Mouse (Mus musculus): ENCODE results near the gene Pkp4.

Gene Pkp4

GRCm38 (mm10) chr2:59160605-59160963, at the start of gene Pkp4, which contains the start of gene Ccdc148:
Pkp4 (plus strand) TSS chr2:59160850.
Ccdc148 (minus strand) TSS chr2:59160683.
- peak; percentile 93 for DNase-seq (ENCODE audit: low spot score)

- DNase-seq (ENCODE audit: low spot score), result no peak
Observed at GRCm38 (mm10) chr2:59129023-59129422, 31.6 kb upstream of the Pkp4 start.

- no peak for DNase-seq (ENCODE audit: low spot score)
Observed at GRCm38 (mm10) chr2:59129821-59130220, 30.8 kb upstream of the Pkp4 start.

GRCm38 (mm10) chr2:59131044-59131443, 29.6 kb upstream of the Pkp4 start:
- DNase-seq (ENCODE audit: low spot score), result no peak

- no peak for DNase-seq (ENCODE audit: low spot score)
Observed at GRCm38 (mm10) chr2:59155428-59155827, 5.2 kb upstream of the Pkp4 start.

- no peak for DNase-seq (ENCODE audit: low spot score)
Observed at GRCm38 (mm10) chr2:59158117-59158516, 2.5 kb upstream of the Pkp4 start.

- DNase-seq (ENCODE audit: low spot score), result peak; percentile 47
Observed at GRCm38 (mm10) chr2:59159961-59160604, 567 bp upstream of the Pkp4 start.

GRCm38 (mm10) chr2:59161021-59161440, 381 bp downstream of the Pkp4 start:
- DNase-seq (ENCODE audit: low spot score), result peak; percentile 74

GRCm38 (mm10) chr2:59161441-59162284, 1.0 kb downstream of the Pkp4 start:
- peak; percentile 75 for DNase-seq (ENCODE audit: low spot score)

- DNase-seq (ENCODE audit: low spot score), result no peak
Observed at GRCm38 (mm10) chr2:59162285-59162600, 1.6 kb downstream of the Pkp4 start.

- DNase-seq (ENCODE audit: low spot score), result no peak
Observed at GRCm38 (mm10) chr2:59166976-59167375, 6.3 kb downstream of the Pkp4 start.

GRCm38 (mm10) chr2:59167830-59168229, 7.2 kb downstream of the Pkp4 start:
- DNase-seq (ENCODE audit: low spot score), result no peak

- no peak for DNase-seq (ENCODE audit: low spot score)
Observed at GRCm38 (mm10) chr2:59169572-59170207, 9.0 kb downstream of the Pkp4 start.

GRCm38 (mm10) chr2:59170208-59170589, 9.5 kb downstream of the Pkp4 start:
- no peak for DNase-seq (ENCODE audit: low spot score)

- no peak for DNase-seq (ENCODE audit: low spot score)
Observed at GRCm38 (mm10) chr2:59170593-59170992, 9.9 kb downstream of the Pkp4 start.

- no peak for DNase-seq (ENCODE audit: low spot score)
Observed at GRCm38 (mm10) chr2:59171533-59171932, 10.9 kb downstream of the Pkp4 start.

GRCm38 (mm10) chr2:59175926-59176325, 15.3 kb downstream of the Pkp4 start:
- no peak for DNase-seq (ENCODE audit: low spot score)

GRCm38 (mm10) chr2:59178191-59178590, 17.5 kb downstream of the Pkp4 start:
- DNase-seq (ENCODE audit: low spot score), result peak; percentile 19

GRCm38 (mm10) chr2:59178960-59179359, 18.3 kb downstream of the Pkp4 start:
- DNase-seq (ENCODE audit: low spot score), result no peak

- DNase-seq (ENCODE audit: low spot score), result no peak
Observed at GRCm38 (mm10) chr2:59179487-59179886, 18.8 kb downstream of the Pkp4 start.

GRCm38 (mm10) chr2:59181321-59182113, 20.9 kb downstream of the Pkp4 start:
- DNase-seq (ENCODE audit: low spot score), result no peak

- DNase-seq (ENCODE audit: low spot score), result no peak
Observed at GRCm38 (mm10) chr2:59183541-59183940, 22.9 kb downstream of the Pkp4 start.
